Mouse (Mus musculus): ENCODE results near the gene Clstn3. TPM values are rescaled to one million over a fixed set of nuclear protein-coding genes. Genes with fewer than 3 reads are reported as not detected.

The Clstn3 gene
- polyA plus RNA-seq, 1 experiment from 2014 or later: 2.7 TPM

- peak; percentile 58 for ATAC-seq
- Histone ChIP-seq H3K27ac (ENCODE audit: low read depth, low read length) (no peak overlapping the region; the same call in 1 of the 2 replicates), H3K9ac (ENCODE audit: low read depth, low read length) (no peak overlapping the region), H3K27me3 (replicated peaks; ENCODE audit: control insufficient read depth, insufficient read depth, low read length) (no peaks in the 10 kb centered on the region), H3K4me3 (ENCODE audit: low read depth, low read length) (no peak overlapping the region), H3K9me3 (ENCODE audit: control insufficient read depth) (no peaks in the 10 kb centered on the region), H3K4me1 (replicated peaks; ENCODE audit: control insufficient read depth, insufficient read depth, low read length) (peaks cover 6% of the 10 kb centered on the region), H3K4me2 (replicated peaks; ENCODE audit: low read depth) (peak overlapping the region; percentile 45), H3K36me3 (ENCODE audit: control insufficient read depth, insufficient read depth) (no peaks in the 10 kb centered on the region)
- TF ChIP-seq CTCF (IDR thresholded peaks at IDR 0.05; ENCODE audit: low read depth): peak; percentile 80
- 38% methylated on average over 6 of the region's 6 CpGs for WGBS
These were observed 17.0 kb upstream of the Clstn3 start for GRCm38 (mm10) chr6:124481571-124481970.

- no peak overlapping the region for H3K9ac ChIP-seq (ENCODE audit: low read depth, low read length)
- H3K4me1 ChIP-seq (replicated peaks; ENCODE audit: control insufficient read depth, insufficient read depth, low read length): peaks cover 6% of the 10 kb centered on the region
- ATAC-seq: no peak
- TF ChIP-seq CTCF (IDR thresholded peaks at IDR 0.05; ENCODE audit: low read depth): peak; percentile 77
- no peak overlapping the region for H3K27ac ChIP-seq (ENCODE audit: low read depth, low read length)
- no peak overlapping the region for H3K4me3 ChIP-seq (ENCODE audit: low read depth, low read length)
- 58% methylated on average over 4 of the region's 4 CpGs for WGBS
- no peaks in the 10 kb centered on the region for H3K27me3 ChIP-seq (replicated peaks; ENCODE audit: control insufficient read depth, insufficient read depth, low read length)
- no peaks in the 10 kb centered on the region for H3K9me3 ChIP-seq (ENCODE audit: control insufficient read depth)
- no peaks in the 10 kb centered on the region for H3K36me3 ChIP-seq (ENCODE audit: control insufficient read depth, insufficient read depth)
- no peak overlapping the region for H3K4me2 ChIP-seq (replicated peaks; ENCODE audit: low read depth)
These were observed 15.7 kb upstream of the Clstn3 start for GRCm38 (mm10) chr6:124480295-124480694.

GRCm38 (mm10) chr6:124479573-124479930, 15.0 kb upstream of the Clstn3 start:
- Histone ChIP-seq H3K36me3 (ENCODE audit: control insufficient read depth, insufficient read depth) (no peaks in the 10 kb centered on the region), H3K4me1 (replicated peaks; ENCODE audit: control insufficient read depth, insufficient read depth, low read length) (peaks cover 6% of the 10 kb centered on the region), H3K4me3 (ENCODE audit: low read depth, low read length) (no peak overlapping the region), H3K9ac (ENCODE audit: low read depth, low read length) (no peak overlapping the region), H3K9me3 (ENCODE audit: control insufficient read depth) (no peaks in the 10 kb centered on the region), H3K4me2 (replicated peaks; ENCODE audit: low read depth) (no peak overlapping the region), H3K27me3 (replicated peaks; ENCODE audit: control insufficient read depth, insufficient read depth, low read length) (no peaks in the 10 kb centered on the region), H3K27ac (ENCODE audit: low read depth, low read length) (no peak overlapping the region)
- no peak for ATAC-seq
- TF ChIP-seq CTCF (IDR thresholded peaks at IDR 0.05; ENCODE audit: low read depth): no peak
- WGBS: 53% methylated on average over 3 of the region's 3 CpGs

GRCm38 (mm10) chr6:124478874-124479572, 14.4 kb upstream of the Clstn3 start:
- no peak overlapping the region for H3K27ac ChIP-seq (ENCODE audit: low read depth, low read length)
- no peak for ATAC-seq

GRCm38 (mm10) chr6:124477922-124478651, 13.5 kb upstream of the Clstn3 start:
- Histone ChIP-seq H3K4me1 (replicated peaks; ENCODE audit: control insufficient read depth, insufficient read depth, low read length) (peaks cover 6% of the 10 kb centered on the region), H3K27me3 (replicated peaks; ENCODE audit: control insufficient read depth, insufficient read depth, low read length) (no peaks in the 10 kb centered on the region), H3K27ac (ENCODE audit: low read depth, low read length) (peak overlapping the region; percentile 58), H3K9me3 (ENCODE audit: control insufficient read depth) (no peaks in the 10 kb centered on the region), H3K36me3 (ENCODE audit: control insufficient read depth, insufficient read depth) (no peaks in the 10 kb centered on the region), H3K9ac (ENCODE audit: low read depth, low read length) (no peak overlapping the region), H3K4me2 (replicated peaks; ENCODE audit: low read depth) (peak overlapping the region; percentile 48), H3K4me3 (ENCODE audit: low read depth, low read length) (no peak overlapping the region)
- TF ChIP-seq CTCF (IDR thresholded peaks at IDR 0.05; ENCODE audit: low read depth): no peak
- peak; percentile 75 for ATAC-seq
- 18% methylated on average over 17 of the region's 17 CpGs for WGBS

More at GRCm38 (mm10) chr6:124478874-124479572, 14.4 kb upstream of the Clstn3 start:
- Histone ChIP-seq H3K9me3 (ENCODE audit: control insufficient read depth) (no peaks in the 10 kb centered on the region), H3K4me2 (replicated peaks; ENCODE audit: low read depth) (peak overlapping the region; percentile 48; the same call in 1 of the 2 replicates), H3K4me1 (replicated peaks; ENCODE audit: control insufficient read depth, insufficient read depth, low read length) (peaks cover 6% of the 10 kb centered on the region), H3K27me3 (replicated peaks; ENCODE audit: control insufficient read depth, insufficient read depth, low read length) (no peaks in the 10 kb centered on the region), H3K9ac (ENCODE audit: low read depth, low read length) (no peak overlapping the region), H3K4me3 (ENCODE audit: low read depth, low read length) (no peak overlapping the region), H3K36me3 (ENCODE audit: control insufficient read depth, insufficient read depth) (no peaks in the 10 kb centered on the region)
- no peak for TF ChIP-seq CTCF (IDR thresholded peaks at IDR 0.05; ENCODE audit: low read depth)
- 44% methylated on average over 3 of the region's 3 CpGs for WGBS

- H3K9ac ChIP-seq (ENCODE audit: low read depth, low read length): no peak overlapping the region
- H3K27me3 ChIP-seq (replicated peaks; ENCODE audit: control insufficient read depth, insufficient read depth, low read length): no peaks in the 10 kb centered on the region
- ATAC-seq: no peak
- H3K4me2 ChIP-seq (replicated peaks; ENCODE audit: low read depth): no peak overlapping the region
- peaks cover 6% of the 10 kb centered on the region for H3K4me1 ChIP-seq (replicated peaks; ENCODE audit: control insufficient read depth, insufficient read depth, low read length)
- no peaks in the 10 kb centered on the region for H3K36me3 ChIP-seq (ENCODE audit: control insufficient read depth, insufficient read depth)
- 63% methylated on average over 5 of the region's 5 CpGs for WGBS
- no peak for TF ChIP-seq CTCF (IDR thresholded peaks at IDR 0.05; ENCODE audit: low read depth)
- no peak overlapping the region for H3K27ac ChIP-seq (ENCODE audit: low read depth, low read length)
- H3K9me3 ChIP-seq (ENCODE audit: control insufficient read depth): no peaks in the 10 kb centered on the region
- no peak overlapping the region for H3K4me3 ChIP-seq (ENCODE audit: low read depth, low read length)
These were observed 12.6 kb upstream of the Clstn3 start for GRCm38 (mm10) chr6:124477221-124477655.

Measured in intestine, postnatal 0 days (tissue).